Mouse (Mus musculus): ENCODE results near the gene Hk2. TPM values are rescaled to one million over a fixed set of nuclear protein-coding genes. Genes with fewer than 3 reads are reported as not detected.
A peak's percentile ranks its signal among the peaks of the same experiment; 100 is the strongest.

The Hk2 gene
- total RNA-seq (2022) = 100 to 1,000 TPM; 261 to 301 (median 287) TPM

DNA sequence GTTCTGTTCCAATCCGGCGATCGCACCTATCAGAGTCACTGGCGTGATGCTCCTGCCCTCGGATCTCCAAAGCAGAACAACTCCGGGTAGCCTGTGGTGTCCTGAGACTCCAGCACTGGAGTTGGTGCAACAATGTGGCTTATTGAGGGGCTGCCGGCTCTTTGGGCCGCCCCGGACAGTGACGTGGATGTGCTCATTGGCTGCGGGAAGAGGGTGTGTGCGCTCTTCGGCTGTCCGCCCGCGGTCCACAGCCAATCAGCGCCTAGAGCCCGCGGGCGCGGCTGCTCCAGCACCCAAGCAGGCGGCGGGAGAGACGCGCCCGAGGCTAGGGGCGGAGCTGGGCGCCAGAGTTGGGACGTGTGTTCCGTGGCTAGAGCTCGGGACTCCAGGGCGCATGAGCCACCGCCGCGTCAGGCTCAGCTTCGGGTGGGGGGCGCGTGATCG is at the start of gene Hk2:
Gene Hk2 (minus strand): TSS at position 134 of the 444 bp plus-strand sequence.
- DNase-seq (ENCODE audit: low spot score in 2 of 2) = peak; percentile 88 to 96

DNA sequence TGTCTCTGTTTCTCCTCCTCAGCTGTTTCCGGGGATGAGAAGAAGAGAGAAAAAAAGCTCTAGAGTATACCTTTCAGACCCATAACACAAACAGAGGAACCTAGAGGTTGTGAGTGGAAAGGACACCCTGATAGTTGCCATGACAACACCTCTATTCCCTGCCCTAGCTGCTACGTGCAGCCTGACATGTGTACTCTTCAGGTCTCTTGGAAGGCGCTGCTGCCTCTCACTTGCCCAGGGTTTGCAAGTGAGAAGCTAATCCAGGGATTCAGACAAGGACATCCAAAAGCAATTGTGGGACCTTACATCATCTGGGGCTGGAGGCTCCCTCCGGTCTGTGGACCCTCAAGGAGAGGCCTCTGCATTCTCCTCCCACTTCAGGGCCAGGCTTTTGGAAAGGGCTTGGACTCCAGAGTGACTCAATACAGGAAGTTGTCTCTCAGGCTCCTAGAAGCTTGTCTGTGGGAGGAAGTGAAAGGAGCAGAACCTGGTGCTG is 47.6 kb upstream of the Hk2 start:
- no peak for DNase-seq (ENCODE audit: low spot score in 2 of 2)

GRCm38 (mm10) chr6:82820716-82821115 is 46.5 kb upstream of the Hk2 start:
- DNase-seq (ENCODE audit: low spot score in 2 of 2) = no peak

- no peak for DNase-seq (ENCODE audit: low spot score in 2 of 2)
These were observed 40.6 kb upstream of the Hk2 start for GRCm38 (mm10) chr6:82814821-82815220.

DNA sequence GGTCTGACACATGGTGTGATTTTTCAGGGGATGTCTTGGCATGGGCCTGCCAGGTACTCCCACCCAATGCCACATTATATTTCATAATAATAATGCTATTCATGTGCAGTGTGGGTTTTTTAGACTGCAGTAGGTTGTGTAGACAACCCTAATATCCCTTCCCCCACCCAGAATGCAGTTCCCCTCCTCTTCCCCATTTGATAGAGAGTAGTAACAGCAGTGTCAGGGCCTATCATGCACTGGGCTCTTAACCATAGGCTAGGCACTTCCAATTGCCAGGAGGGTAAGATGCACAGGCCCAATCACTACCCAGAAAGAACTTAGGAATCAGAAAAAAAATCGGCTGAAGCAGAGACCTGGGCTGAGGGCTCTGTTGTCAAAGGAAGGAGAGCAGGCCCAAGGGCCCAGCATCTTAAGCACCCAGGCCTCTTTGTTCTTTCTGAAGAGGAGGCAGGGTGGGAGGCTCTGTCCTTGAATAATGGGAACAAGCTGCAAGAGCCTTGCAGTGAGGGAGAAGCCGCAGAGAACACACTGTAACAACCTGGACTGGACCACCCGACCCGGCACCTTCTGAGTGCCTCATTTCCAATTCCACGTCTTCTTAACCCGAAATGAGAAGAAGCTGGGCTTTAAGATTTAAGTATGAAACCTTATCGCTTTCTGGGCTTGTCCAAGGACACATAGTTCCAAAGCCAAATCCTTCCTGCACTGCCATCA is 33.9 kb upstream of the Hk2 start:
- no peak for DNase-seq (ENCODE audit: low spot score in 2 of 2)

- peak; percentile 56 to 75 for DNase-seq (ENCODE audit: low spot score in 2 of 2)
These were observed 32.7 kb upstream of the Hk2 start for GRCm38 (mm10) chr6:82806971-82807370.

- DNase-seq (ENCODE audit: low spot score in 2 of 2) = peak; percentile 20 to 45
These were observed 32.2 kb upstream of the Hk2 start for GRCm38 (mm10) chr6:82806503-82806902.

DNA sequence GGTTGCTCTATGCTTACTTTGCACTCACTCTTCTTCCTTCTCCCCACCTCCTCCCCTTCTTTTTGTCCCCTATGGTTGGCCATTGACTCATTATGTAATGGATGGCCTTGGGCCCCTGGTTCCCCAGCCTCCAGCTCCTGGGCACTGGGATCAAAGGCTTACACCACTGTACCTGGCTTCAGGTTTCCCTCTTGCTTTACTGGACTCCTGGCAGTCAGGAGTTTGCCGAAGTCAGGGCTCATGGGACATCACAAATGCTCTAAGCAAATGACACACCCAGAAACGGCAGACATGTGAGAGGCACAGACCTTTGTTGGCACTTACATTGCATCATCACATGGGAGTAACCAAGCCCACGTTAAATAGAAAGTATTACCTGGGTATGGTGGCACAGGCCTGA is 31.6 kb upstream of the Hk2 start:
- no peak for DNase-seq (ENCODE audit: low spot score in 2 of 2)

DNA sequence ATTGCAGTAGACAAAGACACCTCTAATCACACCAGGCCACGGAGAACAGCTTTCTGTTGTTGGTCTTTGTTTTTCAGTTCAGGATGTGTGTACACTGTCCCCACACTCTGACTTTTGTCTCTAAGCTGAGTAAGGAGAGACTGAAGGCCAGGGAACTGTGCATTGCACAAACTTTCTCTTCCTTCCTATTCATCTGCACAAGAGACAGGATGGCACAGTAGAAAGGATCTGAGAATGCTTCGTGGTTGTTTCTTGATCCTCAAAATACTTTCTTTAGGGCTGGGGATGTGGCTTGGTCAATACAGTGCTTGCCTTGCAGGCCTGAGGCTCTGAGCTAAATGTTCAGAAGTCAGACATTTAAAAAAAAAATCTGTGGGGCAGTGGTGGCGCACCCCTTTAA is 30.7 kb upstream of the Hk2 start:
- DNase-seq (ENCODE audit: low spot score in 2 of 2) = no peak

- no peak for DNase-seq (ENCODE audit: low spot score in 2 of 2)
These were observed 24.0 kb upstream of the Hk2 start for GRCm38 (mm10) chr6:82798202-82798737.

DNA sequence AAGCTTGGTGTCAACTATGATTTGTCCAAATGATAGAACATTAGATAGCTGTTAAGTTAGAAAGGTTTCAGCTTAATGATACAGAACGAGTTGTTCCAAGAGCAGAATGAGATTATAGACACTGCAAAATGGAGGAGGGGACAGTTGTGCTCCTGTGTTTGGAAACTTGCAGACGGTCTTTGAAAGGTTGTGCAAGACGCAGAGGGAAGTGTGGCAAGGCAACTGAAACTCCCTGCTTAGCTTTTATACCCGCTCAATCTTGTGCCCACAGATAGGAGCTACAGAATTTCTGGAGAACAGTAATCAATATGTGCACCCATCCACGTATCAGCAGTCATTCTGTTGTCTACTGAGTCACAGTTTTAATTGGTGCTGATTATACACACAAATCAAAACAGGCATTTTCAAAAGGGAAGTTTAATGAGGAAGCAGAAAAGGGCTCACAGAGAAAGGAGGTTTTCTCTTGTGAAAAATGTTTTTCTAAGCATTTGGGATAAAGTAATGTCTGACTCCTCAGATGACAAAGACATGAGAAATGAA is 23.1 kb upstream of the Hk2 start:
- DNase-seq (ENCODE audit: low spot score in 2 of 2) = no peak

DNA sequence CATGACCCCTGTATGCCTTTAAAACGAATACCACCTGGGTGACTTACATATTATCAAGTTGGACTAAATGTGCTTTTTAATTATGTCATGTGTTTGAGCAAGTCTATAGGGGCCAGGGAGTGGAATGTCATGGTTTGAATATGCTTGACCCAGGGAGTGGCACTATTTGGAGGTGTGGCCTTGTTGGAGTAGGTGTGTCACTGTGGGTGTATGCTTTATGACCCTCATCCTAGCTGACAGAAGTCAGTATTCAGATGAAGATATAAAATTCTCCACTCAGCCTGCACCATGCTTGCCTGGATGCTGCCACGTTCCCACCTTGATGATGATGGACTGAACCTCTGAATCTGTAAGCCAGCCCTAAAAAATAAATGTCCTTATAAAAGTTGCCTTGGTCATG is 16.6 kb upstream of the Hk2 start:
- DNase-seq (ENCODE audit: low spot score in 2 of 2) = no peak

DNA sequence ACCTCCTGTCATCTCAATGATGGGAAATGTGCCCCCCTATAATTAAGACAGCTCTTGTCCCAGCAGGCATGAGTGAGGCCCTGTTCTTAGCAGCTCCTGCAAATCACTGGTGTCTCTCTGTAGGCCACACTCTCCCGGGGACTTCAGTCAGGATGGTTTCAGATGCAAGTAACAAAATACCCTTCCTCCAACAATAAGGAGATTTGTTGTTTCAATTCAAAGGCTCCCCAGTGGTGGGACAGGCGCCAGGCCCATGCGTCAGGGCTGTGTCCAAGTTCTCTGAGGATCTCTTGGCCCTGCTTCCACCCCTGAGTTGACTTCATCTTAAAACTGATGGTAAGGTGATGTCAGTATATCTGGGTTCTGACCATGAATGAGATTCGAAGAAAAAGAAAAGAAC is 9.7 kb upstream of the Hk2 start:
- no peak for DNase-seq (ENCODE audit: low spot score in 2 of 2)

DNA sequence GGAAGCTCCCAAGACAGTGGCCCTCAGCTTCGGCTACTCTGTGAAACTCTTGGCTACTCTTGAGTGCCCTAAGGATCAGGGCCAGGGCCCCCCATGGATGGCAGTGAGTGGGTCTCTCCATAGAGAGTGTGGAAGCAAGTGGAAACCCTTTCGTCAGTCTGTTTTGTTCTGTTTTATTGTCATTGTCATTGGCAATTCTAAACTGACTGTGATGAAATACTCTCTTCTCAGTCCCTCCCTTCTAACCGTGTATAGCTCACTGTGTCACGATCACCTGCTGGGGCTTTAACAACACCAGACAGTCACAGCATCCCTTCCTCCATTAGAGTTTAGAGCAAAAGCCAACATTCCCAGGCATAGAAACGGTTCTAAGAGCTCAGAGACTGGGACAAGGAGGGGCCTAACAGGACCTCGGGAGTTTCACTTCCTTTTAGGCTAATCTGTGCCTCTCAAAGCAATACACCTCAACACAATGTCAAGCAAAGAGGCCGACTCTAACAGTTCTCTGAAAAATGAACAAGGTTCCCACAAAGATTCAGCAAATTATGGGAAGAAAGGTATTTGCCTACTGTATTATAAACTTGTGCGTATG is 6.6 kb upstream of the Hk2 start:
- no peak for DNase-seq (ENCODE audit: low spot score in 2 of 2)

GRCm38 (mm10) chr6:82780369-82780768 is 6.1 kb upstream of the Hk2 start:
- no peak for DNase-seq (ENCODE audit: low spot score in 2 of 2)

DNA sequence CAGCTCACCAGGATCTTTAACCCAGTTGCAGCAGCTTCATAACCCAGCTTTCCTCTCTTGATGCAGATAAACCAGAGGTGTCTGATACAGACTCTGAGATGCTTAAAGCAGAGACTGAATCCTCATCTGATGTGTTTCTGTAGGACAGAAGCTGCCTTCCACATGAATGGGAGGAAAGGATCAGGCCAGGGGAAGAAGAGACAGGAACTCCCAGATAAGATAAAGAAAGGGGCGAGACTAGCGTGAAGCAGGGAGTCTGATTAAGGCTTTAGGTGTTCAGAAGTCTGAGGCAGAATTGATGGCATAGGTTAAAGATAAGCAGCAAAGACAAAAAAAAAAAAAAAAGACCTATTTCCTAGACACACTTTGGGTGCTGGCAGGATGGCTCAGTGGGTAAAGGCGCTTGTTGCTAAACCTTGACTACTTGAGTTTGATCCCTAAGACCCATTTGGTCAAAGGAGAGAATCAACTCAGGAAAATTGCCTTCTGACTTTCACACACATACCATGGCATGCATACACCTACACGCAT is 2.9 kb upstream of the Hk2 start:
- DNase-seq (ENCODE audit: low spot score in 2 of 2) = no peak

GRCm38 (mm10) chr6:82775386-82775785 is 1.1 kb upstream of the Hk2 start:
- no peak for DNase-seq (ENCODE audit: low spot score in 2 of 2)

- DNase-seq (ENCODE audit: low spot score in 2 of 2) = peak; percentile 29 to 50
These were observed 758 bp downstream of the Hk2 start for GRCm38 (mm10) chr6:82773261-82774131.

GRCm38 (mm10) chr6:82772451-82773101 is 1.7 kb downstream of the Hk2 start:
- peak; percentile 47 to 58 for DNase-seq (ENCODE audit: low spot score in 2 of 2)

DNA sequence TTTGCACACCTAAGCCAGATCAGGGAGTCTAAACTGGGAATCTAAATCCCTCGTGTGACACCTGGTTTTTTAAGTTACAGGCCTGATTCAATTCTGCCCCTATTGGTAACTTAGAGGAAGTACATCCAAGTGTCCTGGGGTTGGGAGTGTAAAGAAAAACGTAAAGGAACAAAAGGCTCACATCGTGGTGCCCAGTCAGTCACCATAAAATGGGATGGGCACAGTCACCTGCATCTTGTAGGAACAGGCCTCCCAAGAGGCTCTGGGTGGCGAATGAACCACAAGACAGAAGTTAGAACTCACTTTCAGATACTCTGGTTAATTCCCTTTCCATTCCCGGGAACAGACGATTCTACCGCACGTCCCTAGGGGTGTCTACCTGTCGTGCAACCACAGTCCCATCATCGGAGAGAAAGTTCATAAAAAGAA is 2.3 kb downstream of the Hk2 start:
- DNase-seq (ENCODE audit: low spot score in 2 of 2) = no peak

GRCm38 (mm10) chr6:82771059-82771458 is 3.2 kb downstream of the Hk2 start:
- peak in 1 of 2 experiments; percentile 23 for DNase-seq (ENCODE audit: low spot score in 2 of 2)
